Mouse (Mus musculus): ENCODE data around the gene Olfr97.

- TF ChIP-seq CTCF (IDR thresholded peaks at IDR 0.05) (no peak), EP300 (IDR thresholded peaks at IDR 0.05) (no peak)
These were observed 46.4 kb downstream of the Olfr97 start for GRCm38 (mm10) chr17:37190711-37191110.

All from lung, postnatal 0 days (tissue).